Mouse (Mus musculus): ENCODE data around the gene Slc38a2.

Gene Slc38a2

GRCm38 (mm10) chr15:96718466-96718865 is 18.9 kb upstream of the Slc38a2 start:
- DNase-seq (ENCODE audit: low read depth, low spot score) = no peak

GRCm38 (mm10) chr15:96717181-96717580 is 17.7 kb upstream of the Slc38a2 start:
- DNase-seq (ENCODE audit: low read depth, low spot score) = no peak

DNA sequence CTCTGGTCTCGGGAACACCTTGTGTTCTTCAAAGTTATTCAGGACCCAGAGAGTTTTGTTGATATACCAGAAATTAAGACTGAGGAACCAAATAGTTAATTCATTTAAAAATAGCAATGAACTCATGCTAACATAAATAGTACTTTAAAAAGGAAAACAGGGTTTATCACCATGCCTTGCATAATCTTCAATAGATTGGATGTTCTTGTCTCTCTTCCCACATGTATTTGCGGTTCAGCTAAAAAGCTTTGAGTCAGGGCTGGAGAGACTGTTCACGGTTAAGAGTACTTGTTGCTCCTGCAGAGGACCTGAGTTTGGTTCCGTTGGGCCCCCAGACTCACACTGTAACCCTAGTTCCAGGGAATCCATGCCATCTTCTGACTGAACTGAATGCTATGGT is 16.8 kb upstream of the Slc38a2 start:
- no peak for DNase-seq (ENCODE audit: low read depth, low spot score)

- no peak for DNase-seq (ENCODE audit: low read depth, low spot score)
Measured at GRCm38 (mm10) chr15:96715692-96716080, 16.2 kb upstream of the Slc38a2 start.

DNA sequence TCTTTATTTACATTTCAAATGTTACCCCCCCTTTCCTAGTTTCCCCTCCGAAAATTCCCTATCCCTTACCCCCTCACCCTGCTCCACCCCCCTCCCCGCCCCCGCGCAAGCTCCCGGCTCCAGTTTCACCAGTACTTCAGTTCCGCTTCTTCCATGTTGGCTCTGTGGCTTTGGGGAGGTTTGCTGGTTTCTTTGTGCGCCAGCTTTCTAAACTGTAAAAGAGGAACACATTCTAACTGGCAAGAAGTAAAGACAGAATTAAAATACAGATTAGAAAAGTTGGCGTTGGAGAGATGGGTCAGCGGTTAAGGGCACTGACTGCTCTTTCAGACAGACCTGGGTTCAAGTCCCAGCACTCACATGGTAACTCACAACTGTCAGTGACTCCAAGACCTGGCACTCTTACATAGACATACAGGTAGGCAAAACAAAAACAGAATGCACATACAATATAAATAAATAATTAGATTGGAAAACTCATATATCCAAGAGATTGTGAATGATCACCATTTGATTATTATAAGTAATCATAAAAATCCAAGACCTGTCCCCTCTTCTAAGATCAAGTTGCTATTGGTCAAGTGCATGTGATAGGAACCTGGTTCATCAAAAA is 15.7 kb upstream of the Slc38a2 start:
- DNase-seq (ENCODE audit: low read depth, low spot score) = peak; percentile 48

- peak; percentile 80 for DNase-seq (ENCODE audit: low read depth, low spot score)
Measured at GRCm38 (mm10) chr15:96714676-96715016, 15.1 kb upstream of the Slc38a2 start.

- peak; percentile 34 for DNase-seq (ENCODE audit: low read depth, low spot score)
Measured at GRCm38 (mm10) chr15:96713758-96714675, 14.5 kb upstream of the Slc38a2 start.

DNA sequence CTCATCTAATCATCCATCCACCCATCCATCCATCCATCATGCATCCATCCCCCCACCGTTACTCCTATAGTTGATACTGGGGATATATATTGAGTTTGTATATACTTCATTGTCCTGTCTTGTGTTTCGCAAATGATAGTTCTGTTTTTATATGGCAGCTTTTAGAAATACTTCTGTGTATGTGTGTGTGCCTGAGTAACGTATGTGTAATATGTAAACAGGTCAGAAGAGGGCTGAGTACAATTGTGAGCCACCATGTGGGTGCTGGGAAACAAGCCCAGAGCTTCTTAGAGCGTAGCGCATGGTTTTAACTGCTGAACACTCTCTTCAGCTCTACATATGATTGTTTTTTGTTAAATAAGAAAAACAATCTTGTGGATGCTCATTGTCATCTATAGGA is 12.8 kb upstream of the Slc38a2 start:
- no peak for DNase-seq (ENCODE audit: low read depth, low spot score)

DNA sequence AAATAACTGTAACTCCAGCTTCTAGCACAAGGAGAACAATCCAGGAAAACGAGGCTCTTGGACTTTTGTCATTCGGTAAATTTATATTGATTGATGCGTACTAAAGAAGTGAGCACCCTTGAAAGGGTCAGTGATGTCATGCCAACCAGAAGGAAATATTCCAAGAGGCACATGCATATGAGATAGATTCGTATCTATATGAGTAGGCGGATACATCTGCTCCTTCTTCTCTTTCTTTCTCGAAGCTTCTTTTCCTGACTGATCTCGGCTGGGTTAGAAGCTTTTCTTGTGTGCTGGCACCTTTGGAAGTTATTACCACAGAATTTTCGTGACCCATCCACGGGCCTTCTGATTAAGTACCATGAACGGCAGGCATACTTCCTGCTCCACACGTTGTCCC is 12.1 kb upstream of the Slc38a2 start:
- no peak for DNase-seq (ENCODE audit: low read depth, low spot score)

DNA sequence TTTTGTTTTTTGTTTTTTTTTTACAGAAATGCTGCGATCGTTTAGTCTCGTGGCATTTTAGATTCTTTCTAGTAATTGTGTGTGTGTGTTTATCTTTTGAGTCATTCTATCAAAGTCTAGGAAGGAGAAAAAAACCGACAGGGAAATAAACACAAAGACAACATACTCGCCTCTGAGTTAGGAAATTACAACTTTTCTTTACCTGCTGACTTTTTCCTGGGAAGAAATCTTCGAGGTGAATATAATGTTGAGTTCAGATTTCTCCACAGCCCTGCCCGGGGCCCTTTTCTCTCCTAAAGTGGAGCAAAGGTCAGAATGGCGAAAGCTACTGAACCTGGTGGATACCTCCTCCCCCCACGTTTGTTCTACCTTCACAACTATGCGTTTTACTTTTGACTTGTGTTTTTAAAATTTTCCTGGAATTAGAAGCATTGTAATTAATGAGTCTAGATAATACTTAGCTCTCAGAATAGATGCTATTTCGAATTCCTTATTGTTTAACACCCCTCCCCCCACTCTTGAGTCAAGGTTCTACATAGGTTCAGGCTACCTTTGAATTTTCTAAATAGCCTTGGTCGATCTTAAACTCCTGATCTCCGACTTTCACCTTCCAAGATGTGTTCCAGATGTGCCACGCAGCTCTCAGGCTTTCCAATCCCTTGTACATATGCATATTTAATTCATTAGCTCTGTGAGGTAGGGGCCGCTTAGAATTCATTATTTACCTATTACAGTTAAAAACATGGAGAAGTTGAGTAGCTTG is 11.0 kb upstream of the Slc38a2 start:
- DNase-seq (ENCODE audit: low read depth, low spot score) = no peak

DNA sequence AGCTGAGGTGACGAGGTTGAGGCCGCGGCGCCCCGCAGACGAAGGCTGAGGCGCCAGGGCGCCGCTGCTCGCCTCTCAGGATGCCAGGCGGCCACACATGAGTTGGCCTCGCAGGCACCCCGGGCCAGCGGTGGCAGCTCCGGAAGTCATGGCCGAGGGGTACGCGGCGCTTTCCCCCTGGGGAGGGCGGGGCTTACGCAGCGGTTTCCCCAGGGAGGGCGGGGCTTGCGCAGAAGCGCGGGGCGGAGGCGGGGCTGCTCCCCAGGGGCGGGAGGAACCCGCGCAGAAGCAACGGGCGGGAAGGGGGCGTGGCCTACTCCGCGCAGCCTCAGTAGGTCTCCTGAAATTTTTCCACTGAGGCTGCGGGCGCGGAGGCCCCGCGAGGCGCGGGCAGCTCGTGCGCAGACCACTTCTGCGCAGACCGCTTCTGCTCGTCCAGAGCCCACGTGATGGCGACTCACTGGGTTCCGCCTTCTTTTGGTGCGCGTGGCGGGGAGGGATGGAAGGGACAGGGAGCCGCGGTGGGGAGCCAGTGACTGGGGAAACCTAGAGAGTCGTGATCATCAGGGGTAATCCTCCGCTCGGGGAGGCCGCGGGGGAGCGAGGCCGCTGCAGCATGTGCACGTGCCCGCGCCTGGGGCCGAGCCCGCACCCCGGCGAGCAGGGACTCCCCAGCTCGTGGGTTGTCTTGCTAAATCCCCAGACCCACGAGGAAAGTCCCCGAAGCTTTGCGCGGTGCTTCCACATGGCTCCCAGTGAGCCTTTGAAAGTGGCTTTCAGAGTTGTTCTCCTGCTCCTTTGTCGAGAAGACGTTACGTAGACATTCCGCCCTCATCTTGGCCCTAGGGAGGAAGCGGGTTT is 10.2 kb upstream of the Slc38a2 start:
- peak; percentile 93 for DNase-seq (ENCODE audit: low read depth, low spot score)

- DNase-seq (ENCODE audit: low read depth, low spot score) = no peak
Measured at GRCm38 (mm10) chr15:96708976-96709490, 9.5 kb upstream of the Slc38a2 start.

DNA sequence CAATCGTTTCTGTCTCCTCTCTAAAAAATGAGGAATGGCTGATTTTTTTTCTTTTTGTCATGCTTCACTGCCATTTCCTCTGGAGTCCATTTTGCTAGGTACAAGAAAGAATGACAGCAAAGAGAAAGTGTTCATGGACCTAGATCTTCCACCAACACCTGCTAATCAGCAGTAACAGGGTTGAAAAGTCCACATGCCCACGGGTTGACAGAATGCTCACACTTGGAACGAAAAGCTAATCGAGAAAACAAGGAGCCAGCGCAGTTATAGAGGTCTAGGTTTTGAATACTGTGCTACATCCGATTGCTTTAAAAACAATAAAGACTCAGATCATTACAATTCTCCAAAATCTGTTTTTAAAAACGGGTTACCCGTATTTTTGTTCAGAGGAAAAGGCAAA is 8.9 kb upstream of the Slc38a2 start:
- no peak for DNase-seq (ENCODE audit: low read depth, low spot score)

- DNase-seq (ENCODE audit: low read depth, low spot score) = no peak
Measured at GRCm38 (mm10) chr15:96707936-96708335, 8.4 kb upstream of the Slc38a2 start.

GRCm38 (mm10) chr15:96702466-96703031 is 3.0 kb upstream of the Slc38a2 start:
- DNase-seq (ENCODE audit: low read depth, low spot score) = no peak

DNA sequence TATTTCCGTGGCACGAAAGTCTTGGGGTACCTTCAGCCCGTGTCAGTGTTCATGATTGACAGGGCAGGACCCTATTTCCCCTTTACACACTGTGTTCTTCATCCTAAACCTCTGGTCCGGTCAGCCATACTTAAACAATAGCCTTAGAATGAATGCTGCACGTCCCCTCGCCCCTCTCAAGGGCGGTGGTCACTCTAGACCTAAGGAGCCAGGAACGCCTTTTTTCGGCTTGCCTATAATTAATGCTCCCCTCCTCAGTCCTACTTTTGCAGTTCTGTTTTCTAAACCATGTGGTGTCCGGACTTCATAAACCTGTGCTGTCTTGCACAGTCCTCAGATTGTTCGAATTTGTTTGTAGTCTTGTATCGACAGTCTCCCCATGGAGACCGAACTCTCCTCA is 1.2 kb upstream of the Slc38a2 start:
- DNase-seq (ENCODE audit: low read depth, low spot score) = no peak

DNA sequence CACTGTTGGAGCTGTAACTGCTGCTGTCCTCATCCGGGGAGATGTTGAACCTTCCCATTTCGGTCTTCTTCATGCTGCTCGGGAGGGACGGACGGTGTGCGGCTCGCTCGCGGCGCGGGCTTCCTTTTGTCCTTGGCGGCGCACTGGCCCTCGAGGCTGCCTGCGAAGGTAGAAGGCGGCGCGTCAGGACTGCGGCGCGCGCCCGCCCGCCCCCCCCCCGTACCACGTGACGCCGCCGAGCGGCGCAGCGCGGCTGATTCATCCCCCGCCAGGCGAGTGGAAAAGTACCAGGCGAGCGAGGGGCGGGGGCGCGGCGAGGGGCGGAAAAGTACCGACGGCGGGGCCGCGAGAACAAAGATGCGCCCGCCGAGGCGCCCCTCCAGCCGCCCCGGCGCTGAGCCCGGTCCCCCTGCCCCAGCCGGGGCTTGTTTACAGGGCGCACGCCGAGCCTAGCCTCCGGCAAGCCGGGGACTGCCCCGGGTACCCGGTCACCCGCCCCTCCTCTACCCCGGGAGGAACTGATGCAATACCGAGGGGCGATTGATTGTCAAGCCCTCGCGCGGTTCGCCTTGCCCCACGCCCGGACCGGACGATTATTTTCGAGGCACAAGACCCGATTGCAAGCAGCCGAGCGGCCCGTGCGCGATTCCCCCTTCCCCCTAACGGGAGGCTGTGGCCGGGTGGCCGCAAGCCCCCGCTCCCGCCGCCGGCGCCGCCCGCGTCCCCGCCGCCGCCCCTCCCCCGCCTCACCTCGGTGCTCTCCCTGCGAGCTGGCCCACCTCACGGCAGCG is 677 bp downstream of the Slc38a2 start:
- peak; percentile 90 for DNase-seq (ENCODE audit: low read depth, low spot score)

DNA sequence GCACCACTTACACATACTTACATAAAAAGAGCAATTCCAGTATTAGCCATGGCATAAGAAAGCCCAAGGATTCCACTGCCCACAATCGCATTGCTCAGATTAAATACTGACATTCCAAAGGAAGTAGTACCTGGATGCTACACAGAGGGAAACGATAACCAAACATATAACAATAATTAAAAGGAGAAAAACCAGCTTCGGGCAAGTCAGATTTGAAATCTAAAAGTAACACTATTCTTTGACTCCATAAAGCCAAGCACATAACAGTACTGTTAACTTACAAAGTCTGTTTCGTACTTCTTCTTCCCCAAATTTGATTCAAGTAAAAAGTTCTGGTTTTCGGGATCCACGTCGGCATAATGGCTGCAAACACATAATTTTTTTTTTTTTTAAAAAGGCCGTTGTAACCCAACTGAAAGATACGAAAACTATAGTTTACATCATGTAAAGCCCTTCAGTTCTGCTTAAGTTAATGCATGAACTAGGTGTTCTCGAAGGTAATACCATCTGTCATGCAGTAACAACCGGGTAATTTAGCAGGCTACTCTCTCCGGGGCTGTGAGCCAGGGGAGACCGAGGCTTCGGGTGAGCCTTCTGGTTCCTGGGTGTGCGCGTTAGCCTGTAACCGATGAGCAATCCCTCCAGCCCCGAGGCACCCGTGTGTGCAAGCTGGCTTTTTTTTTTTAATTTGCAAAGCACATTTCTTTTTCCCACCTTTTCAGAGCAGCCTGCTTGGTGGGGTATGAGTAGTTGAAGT is 1.5 kb downstream of the Slc38a2 start:
- DNase-seq (ENCODE audit: low read depth, low spot score) = no peak

DNA sequence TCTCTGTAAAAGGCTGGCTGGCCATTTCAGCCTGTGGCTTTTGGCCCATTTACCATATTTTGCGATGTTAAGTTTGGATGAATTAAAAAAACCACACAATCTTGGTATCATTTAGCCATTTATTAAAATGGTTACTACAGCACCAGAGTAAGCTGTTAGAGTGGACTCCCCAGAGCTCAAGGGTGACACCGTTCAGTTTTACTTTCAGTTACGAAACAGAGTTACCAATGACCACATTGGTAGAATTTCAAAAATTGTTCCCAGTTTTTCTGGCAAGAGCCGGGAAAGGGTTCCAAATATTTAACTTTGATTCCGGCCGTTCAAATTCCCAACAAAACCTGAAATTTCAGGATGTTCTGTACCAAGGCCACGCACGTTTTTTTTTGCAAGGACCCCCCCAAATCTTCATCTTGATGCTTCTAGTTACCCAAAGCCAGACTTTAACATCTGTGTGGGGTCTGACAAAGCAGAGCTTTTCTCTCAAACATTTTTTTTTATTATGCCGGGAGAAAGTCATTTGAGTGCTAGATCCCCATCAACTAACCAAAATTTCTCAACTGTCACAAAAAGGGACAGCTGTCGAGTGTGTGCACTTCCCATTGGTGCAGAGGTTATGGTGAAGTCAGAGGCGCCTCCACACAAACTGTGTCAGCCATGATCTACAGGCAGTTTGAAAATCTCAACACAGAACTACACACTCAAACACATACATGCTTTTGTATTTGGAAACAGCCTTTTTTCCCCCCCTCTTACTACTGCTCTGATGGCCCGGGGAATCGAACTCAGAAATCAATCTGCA is 2.8 kb downstream of the Slc38a2 start:
- DNase-seq (ENCODE audit: low read depth, low spot score) = no peak
